Mouse (Mus musculus): Measurements from ENCODE around the gene Disp1. TPM values are rescaled to one million over a fixed set of nuclear protein-coding genes. Genes with fewer than 3 reads are reported as not detected.

The Disp1 gene
- polyA plus RNA-seq, 1 experiment from 2014 or later = 12.3 TPM

DNA sequence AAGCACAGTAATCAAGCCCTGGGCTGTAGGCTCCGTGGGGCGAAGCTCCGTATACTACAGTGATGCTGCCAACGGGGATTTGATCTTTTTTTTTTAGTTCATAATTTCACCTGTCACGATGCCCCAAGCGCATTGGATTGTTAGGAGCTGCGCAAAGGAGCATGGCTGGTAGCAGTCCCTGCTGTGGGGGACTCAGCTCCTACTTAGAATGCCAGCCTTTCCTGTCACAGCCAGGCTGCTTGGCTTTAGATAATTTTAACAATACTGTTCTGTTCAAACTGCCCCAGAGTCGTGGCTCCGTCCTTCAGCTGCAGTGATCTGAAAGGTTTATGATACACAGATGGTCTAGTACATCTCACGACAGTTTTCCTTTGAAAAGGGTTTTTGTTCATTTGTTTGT, 29.9 kb downstream of the Disp1 start:
- no peaks in the 10 kb centered on the region for H3K9me3 ChIP-seq (ENCODE audit: control insufficient read depth, low read depth, low read length)
- H3K4me2 ChIP-seq (replicated peaks; ENCODE audit: low read depth, low read length) = no peak overlapping the region
- ATAC-seq (ENCODE audit: insufficient number of reproducible peaks, insufficient read depth, low FRiP score, low read depth) = no peak
- H3K27ac ChIP-seq (ENCODE audit: low read length) = no peak overlapping the region
- no peak overlapping the region for H3K4me3 ChIP-seq (ENCODE audit: low read depth, low read length)
- no peaks in the 10 kb centered on the region for H3K36me3 ChIP-seq (ENCODE audit: control insufficient read depth, insufficient read depth, low read length)
- H3K9ac ChIP-seq (replicated peaks; ENCODE audit: low read depth, low read length) = no peak overlapping the region
- no peaks in the 10 kb centered on the region for H3K27me3 ChIP-seq (ENCODE audit: control insufficient read depth, insufficient read depth, low read length)
- 83% methylated on average over 10 of the region's 10 CpGs for WGBS
- H3K4me1 ChIP-seq (ENCODE audit: control insufficient read depth, insufficient read depth, low read length) = peaks cover 11% of the 10 kb centered on the region; the same call in 1 of the 2 replicates

GRCm38 (mm10) chr1:183190456-183190855, 30.9 kb downstream of the Disp1 start:
- H3K4me1 ChIP-seq (ENCODE audit: control insufficient read depth, insufficient read depth, low read length) = peaks cover 11% of the 10 kb centered on the region; the same call in 1 of the 2 replicates
- no peaks in the 10 kb centered on the region for H3K9me3 ChIP-seq (ENCODE audit: control insufficient read depth, low read depth, low read length)
- no peak overlapping the region for H3K9ac ChIP-seq (replicated peaks; ENCODE audit: low read depth, low read length)
- no peak for ATAC-seq (ENCODE audit: insufficient number of reproducible peaks, insufficient read depth, low FRiP score, low read depth)
- H3K36me3 ChIP-seq (ENCODE audit: control insufficient read depth, insufficient read depth, low read length) = no peaks in the 10 kb centered on the region
- 50% methylated on average over 9 of the region's 9 CpGs for WGBS
- H3K27ac ChIP-seq (ENCODE audit: low read length) = no peak overlapping the region
- H3K4me2 ChIP-seq (replicated peaks; ENCODE audit: low read depth, low read length) = no peak overlapping the region
- H3K4me3 ChIP-seq (ENCODE audit: low read depth, low read length) = no peak overlapping the region
- no peaks in the 10 kb centered on the region for H3K27me3 ChIP-seq (ENCODE audit: control insufficient read depth, insufficient read depth, low read length)

- ATAC-seq (ENCODE audit: insufficient number of reproducible peaks, insufficient read depth, low FRiP score, low read depth) = no peak
- Histone ChIP-seq H3K27ac (ENCODE audit: low read length) (no peak overlapping the region), H3K4me3 (ENCODE audit: low read depth, low read length) (no peak overlapping the region), H3K4me2 (replicated peaks; ENCODE audit: low read depth, low read length) (no peak overlapping the region), H3K27me3 (ENCODE audit: control insufficient read depth, insufficient read depth, low read length) (no peaks in the 10 kb centered on the region), H3K9me3 (ENCODE audit: control insufficient read depth, low read depth, low read length) (no peaks in the 10 kb centered on the region), H3K9ac (replicated peaks; ENCODE audit: low read depth, low read length) (no peak overlapping the region), H3K36me3 (ENCODE audit: control insufficient read depth, insufficient read depth, low read length) (no peaks in the 10 kb centered on the region), H3K4me1 (ENCODE audit: control insufficient read depth, insufficient read depth, low read length) (peaks cover 7% of the 10 kb centered on the region; the same call in 1 of the 2 replicates)
- 52% methylated on average over 10 of the region's 10 CpGs for WGBS
Observed at GRCm38 (mm10) chr1:183189014-183189662, 32.2 kb downstream of the Disp1 start.

DNA sequence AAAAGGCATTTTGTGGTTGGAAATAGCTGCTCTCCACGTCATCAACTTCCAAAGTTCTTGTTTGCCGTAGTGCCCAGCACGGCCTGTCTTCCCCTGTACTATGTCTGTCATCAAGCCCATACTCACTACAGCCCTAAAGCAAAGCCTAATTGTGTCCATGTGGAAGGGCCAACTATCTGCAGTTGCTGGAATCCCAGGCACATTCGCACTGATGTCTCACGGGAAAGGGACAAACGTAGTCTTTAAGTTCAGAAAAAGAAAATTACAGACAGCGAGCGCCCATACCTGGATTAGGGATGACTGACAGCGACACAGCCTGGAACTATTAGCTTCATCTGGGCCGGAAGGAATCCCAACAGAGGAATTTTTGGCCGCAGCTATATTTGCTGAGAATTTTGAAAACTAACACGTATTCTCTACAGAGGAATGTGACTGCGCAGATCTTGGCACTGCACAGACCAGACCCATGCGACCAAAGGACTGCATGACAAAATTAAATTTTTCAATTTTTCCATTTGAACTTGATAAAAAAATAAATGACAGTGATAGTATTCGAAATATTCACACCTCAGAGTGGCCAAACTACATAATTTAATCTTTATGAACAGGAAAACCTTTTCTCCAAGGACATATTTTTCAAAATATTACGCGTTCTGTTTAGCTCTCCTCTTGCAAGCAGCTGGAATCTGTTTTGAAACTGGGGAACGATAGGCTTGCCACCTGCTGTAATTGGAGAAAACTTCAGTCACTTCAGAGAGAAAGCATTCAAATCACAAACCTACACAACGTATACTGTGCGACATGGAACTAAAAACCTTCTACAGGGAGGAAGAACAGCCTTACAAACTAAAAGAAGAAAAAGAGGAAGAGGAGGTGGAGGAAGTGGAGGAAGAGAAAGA, 33.0 kb downstream of the Disp1 start:
- Histone ChIP-seq H3K36me3 (ENCODE audit: control insufficient read depth, insufficient read depth, low read length) (no peaks in the 10 kb centered on the region), H3K9me3 (ENCODE audit: control insufficient read depth, low read depth, low read length) (no peaks in the 10 kb centered on the region), H3K4me1 (ENCODE audit: control insufficient read depth, insufficient read depth, low read length) (peaks cover 13% of the 10 kb centered on the region; the same call in 1 of the 2 replicates), H3K27me3 (ENCODE audit: control insufficient read depth, insufficient read depth, low read length) (no peaks in the 10 kb centered on the region), H3K27ac (ENCODE audit: low read length) (no peak overlapping the region), H3K9ac (replicated peaks; ENCODE audit: low read depth, low read length) (no peak overlapping the region), H3K4me3 (ENCODE audit: low read depth, low read length) (no peak overlapping the region), H3K4me2 (replicated peaks; ENCODE audit: low read depth, low read length) (no peak overlapping the region)
- WGBS = 80% methylated on average over 20 of the region's 20 CpGs
- ATAC-seq (ENCODE audit: insufficient number of reproducible peaks, insufficient read depth, low FRiP score, low read depth) = no peak

DNA sequence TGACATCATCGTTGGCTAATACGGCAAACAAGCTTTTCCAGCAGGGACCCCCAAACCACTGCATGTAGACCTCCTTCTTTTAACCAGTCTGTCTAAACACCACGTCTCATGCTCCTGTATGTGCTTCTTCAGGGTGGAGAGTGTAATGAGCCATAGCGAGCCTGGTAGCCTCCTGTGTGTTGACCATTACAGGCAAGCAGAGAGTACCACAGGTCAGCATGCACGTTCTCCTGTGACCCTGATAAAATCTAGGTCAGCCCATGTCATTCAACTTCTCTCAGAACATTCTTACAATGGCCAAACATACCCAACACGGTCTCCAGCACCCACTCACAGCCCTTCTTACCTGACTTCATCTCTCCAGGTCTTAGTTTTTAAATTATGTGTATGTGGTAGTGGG, 35.8 kb downstream of the Disp1 start:
- 78% methylated on average over 6 of the region's 6 CpGs for WGBS
- no peaks in the 10 kb centered on the region for H3K9me3 ChIP-seq (ENCODE audit: control insufficient read depth, low read depth, low read length)
- H3K4me3 ChIP-seq (ENCODE audit: low read depth, low read length) = no peak overlapping the region
- H3K4me1 ChIP-seq (ENCODE audit: control insufficient read depth, insufficient read depth, low read length) = peaks cover 19% of the 10 kb centered on the region; the same call in 1 of the 2 replicates
- H3K27ac ChIP-seq (ENCODE audit: low read length) = no peak overlapping the region
- H3K36me3 ChIP-seq (ENCODE audit: control insufficient read depth, insufficient read depth, low read length) = no peaks in the 10 kb centered on the region
- no peak for ATAC-seq (ENCODE audit: insufficient number of reproducible peaks, insufficient read depth, low FRiP score, low read depth)
- no peak overlapping the region for H3K4me2 ChIP-seq (replicated peaks; ENCODE audit: low read depth, low read length)
- no peak overlapping the region for H3K9ac ChIP-seq (replicated peaks; ENCODE audit: low read depth, low read length)
- no peaks in the 10 kb centered on the region for H3K27me3 ChIP-seq (ENCODE audit: control insufficient read depth, insufficient read depth, low read length)

- ATAC-seq (ENCODE audit: insufficient number of reproducible peaks, insufficient read depth, low FRiP score, low read depth) = no peak
- H3K27me3 ChIP-seq (ENCODE audit: control insufficient read depth, insufficient read depth, low read length) = no peaks in the 10 kb centered on the region
- no peaks in the 10 kb centered on the region for H3K36me3 ChIP-seq (ENCODE audit: control insufficient read depth, insufficient read depth, low read length)
- H3K4me2 ChIP-seq (replicated peaks; ENCODE audit: low read depth, low read length) = no peak overlapping the region
- H3K4me3 ChIP-seq (ENCODE audit: low read depth, low read length) = no peak overlapping the region
- peaks cover 19% of the 10 kb centered on the region; the same call in 1 of the 2 replicates for H3K4me1 ChIP-seq (ENCODE audit: control insufficient read depth, insufficient read depth, low read length)
- H3K9me3 ChIP-seq (ENCODE audit: control insufficient read depth, low read depth, low read length) = no peaks in the 10 kb centered on the region
- no peak overlapping the region for H3K9ac ChIP-seq (replicated peaks; ENCODE audit: low read depth, low read length)
- H3K27ac ChIP-seq (ENCODE audit: low read length) = no peak overlapping the region
- WGBS = 78% methylated on average over 5 of the region's 5 CpGs
Observed at GRCm38 (mm10) chr1:183184681-183185080, 36.6 kb downstream of the Disp1 start.

DNA sequence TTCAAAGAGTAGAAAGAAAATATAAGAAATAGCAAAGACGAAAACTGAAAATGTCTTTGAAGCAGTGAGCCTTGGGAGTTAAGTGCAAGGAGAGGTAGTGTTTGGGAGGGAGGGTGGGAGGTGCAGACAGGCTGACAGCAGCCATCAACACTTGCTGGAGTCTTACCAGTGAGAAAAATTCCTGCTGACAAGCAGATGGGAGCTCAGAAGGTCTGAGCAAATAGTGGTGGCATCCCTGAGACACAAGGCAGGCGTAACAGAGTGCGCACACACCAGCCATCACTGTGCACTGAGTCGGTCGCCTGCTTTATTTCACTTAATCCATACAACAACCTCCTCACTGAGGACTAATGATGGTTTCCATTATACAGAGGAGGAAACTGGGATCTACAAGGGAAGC, 37.8 kb downstream of the Disp1 start:
- 66% methylated on average over 5 of the region's 5 CpGs for WGBS
- Histone ChIP-seq H3K27me3 (ENCODE audit: control insufficient read depth, insufficient read depth, low read length) (no peaks in the 10 kb centered on the region), H3K4me3 (ENCODE audit: low read depth, low read length) (no peak overlapping the region), H3K4me1 (ENCODE audit: control insufficient read depth, insufficient read depth, low read length) (0 out of 2 replicates have a peak, but pooled peaks cover 13% of the 10 kb centered on the region), H3K36me3 (ENCODE audit: control insufficient read depth, insufficient read depth, low read length) (no peaks in the 10 kb centered on the region), H3K9ac (replicated peaks; ENCODE audit: low read depth, low read length) (no peak overlapping the region), H3K9me3 (ENCODE audit: control insufficient read depth, low read depth, low read length) (no peaks in the 10 kb centered on the region), H3K27ac (ENCODE audit: low read length) (0 out of 2 replicates have a peak overlapping the region, but pooled peaks have one; percentile 10), H3K4me2 (replicated peaks; ENCODE audit: low read depth, low read length) (no peak overlapping the region)
- no peak for ATAC-seq (ENCODE audit: insufficient number of reproducible peaks, insufficient read depth, low FRiP score, low read depth)

DNA sequence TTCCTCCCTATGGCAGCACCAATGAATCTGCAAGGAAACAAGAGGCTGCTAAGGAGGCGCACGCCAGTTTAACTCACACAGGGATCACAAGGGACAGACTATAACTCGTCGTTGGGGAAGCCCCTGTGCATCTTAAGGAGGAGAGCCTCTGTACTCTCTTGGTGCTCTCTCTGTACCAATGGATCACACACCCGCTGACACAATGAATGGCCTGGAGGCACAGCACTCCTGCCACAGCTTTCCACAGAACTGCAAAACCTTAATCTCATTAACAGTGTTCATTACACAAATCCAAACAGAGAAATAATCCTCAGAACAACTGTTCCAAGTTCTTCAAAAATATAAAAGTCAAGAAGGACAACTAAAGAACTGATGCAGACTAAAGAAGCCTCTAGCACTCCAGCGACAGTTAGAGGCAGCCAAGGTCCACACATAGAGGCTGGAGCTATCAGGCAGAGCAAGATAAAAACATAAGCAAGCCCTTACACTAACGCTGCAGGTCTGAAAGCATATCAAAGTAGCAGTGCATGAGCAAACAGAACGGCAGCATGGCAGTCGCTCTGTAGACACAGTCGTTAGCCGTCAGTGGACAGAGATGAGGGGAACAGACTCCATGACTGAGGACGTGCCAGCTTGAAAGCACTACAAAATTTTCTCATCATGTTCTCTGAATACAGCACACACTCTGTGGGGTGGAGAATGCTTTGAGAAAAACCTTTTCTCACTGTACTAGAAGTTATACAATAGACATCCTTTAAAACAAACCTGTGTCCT, 38.5 kb downstream of the Disp1 start:
- 0 out of 2 replicates have a peak, but pooled peaks cover 13% of the 10 kb centered on the region for H3K4me1 ChIP-seq (ENCODE audit: control insufficient read depth, insufficient read depth, low read length)
- 45% methylated on average over 12 of the region's 12 CpGs for WGBS
- H3K27ac ChIP-seq (ENCODE audit: low read length) = no peak overlapping the region
- H3K4me3 ChIP-seq (ENCODE audit: low read depth, low read length) = no peak overlapping the region
- peak; percentile 23; the same call in 1 of the 2 replicates for ATAC-seq (ENCODE audit: insufficient number of reproducible peaks, insufficient read depth, low FRiP score, low read depth)
- no peaks in the 10 kb centered on the region for H3K36me3 ChIP-seq (ENCODE audit: control insufficient read depth, insufficient read depth, low read length)
- no peaks in the 10 kb centered on the region for H3K9me3 ChIP-seq (ENCODE audit: control insufficient read depth, low read depth, low read length)
- no peak overlapping the region for H3K9ac ChIP-seq (replicated peaks; ENCODE audit: low read depth, low read length)
- no peak overlapping the region for H3K4me2 ChIP-seq (replicated peaks; ENCODE audit: low read depth, low read length)
- no peaks in the 10 kb centered on the region for H3K27me3 ChIP-seq (ENCODE audit: control insufficient read depth, insufficient read depth, low read length)
